Comparison of ENCODE assay signal across 8 mouse cellular contexts in genomic region chr2:151008006-151008405, GRCm38 (mm10). TPM values are rescaled to one million over a fixed set of nuclear protein-coding genes. Genes with fewer than 3 reads are reported as not detected.
A peak's percentile ranks its signal among the peaks of the same experiment; 100 is the strongest.
DNase-seq lines count a peak whose midpoint lies in the region; ATAC-seq and TF ChIP-seq lines count a peak whose summit lies in the region.

No protein-coding gene starts in this region.

- no peaks in the 10 kb centered on the region for H3K9me3 ChIP-seq in heart, embryonic 12.5 days (replicated peaks)
- no peaks in the 10 kb centered on the region for H3K9me3 ChIP-seq in G1E (replicated peaks)
- H3K9me3 ChIP-seq in hindbrain, embryonic 10.5 days: no peaks in the 10 kb centered on the region
- no peaks in the 10 kb centered on the region for H3K9me3 ChIP-seq in liver, postnatal 0 days (ENCODE audit: low read length)

- 0 out of 2 replicates have a peak, but pooled peaks cover 5% of the 10 kb centered on the region for H3K27me3 ChIP-seq in heart, embryonic 12.5 days (replicated peaks)
- H3K27me3 ChIP-seq in G1E (ENCODE audit: insufficient read depth, low read length): no peaks in the 10 kb centered on the region
- H3K27me3 ChIP-seq in hindbrain, embryonic 10.5 days (ENCODE audit: insufficient read depth, poor library complexity, severe bottlenecking): no peaks in the 10 kb centered on the region
- peaks cover 5% of the 10 kb centered on the region; the same call in 1 of the 2 replicates for H3K27me3 ChIP-seq in liver, postnatal 0 days (ENCODE audit: insufficient read depth, low read length)

- TF ChIP-seq CTCF in G1E (IDR thresholded peaks at IDR 0.05; ENCODE audit: low read depth, low read length): no peak
- no peak for TF ChIP-seq CTCF in liver, postnatal 0 days (IDR thresholded peaks at IDR 0.05; ENCODE audit: low read depth)

- H3K4me3 ChIP-seq in heart, embryonic 12.5 days: peak overlapping the region; percentile 61
- peak overlapping the region; percentile 84; the same call in 1 of the 2 replicates for H3K4me3 ChIP-seq in G1E (ENCODE audit: low read depth, low read length)
- H3K4me3 ChIP-seq in hindbrain, embryonic 10.5 days: peak overlapping the region; percentile 83
- H3K4me3 ChIP-seq in liver, postnatal 0 days (ENCODE audit: low read depth, low read length): peak overlapping the region; percentile 72

- H3K27ac ChIP-seq in heart, embryonic 12.5 days (ENCODE audit: poor library complexity, severe bottlenecking): no peak overlapping the region
- H3K27ac ChIP-seq in hindbrain, embryonic 10.5 days: 0 out of 2 replicates have a peak overlapping the region, but pooled peaks have one; percentile 94
- H3K27ac ChIP-seq in liver, postnatal 0 days (ENCODE audit: low read depth): no peak overlapping the region

- no peak for ATAC-seq in heart, embryonic 12.5 days (ENCODE audit: insufficient number of reproducible peaks, low FRiP score)
- no peak for ATAC-seq in G1E (ENCODE audit: extremely low read depth, insufficient number of reproducible peaks, low FRiP score, poor library complexity, severe bottlenecking)
- ATAC-seq in liver, postnatal 0 days: no peak

- 41% methylated on average over 6 of the region's 6 CpGs for WGBS in heart, embryonic 12.5 days
- 55% methylated on average over 6 of the region's 6 CpGs for WGBS in hindbrain, embryonic 10.5 days
- 41% methylated on average over 6 of the region's 6 CpGs for WGBS in liver, postnatal 0 days (ENCODE audit: insufficient replicate concordance)

- no peaks in the 10 kb centered on the region for H3K36me3 ChIP-seq in heart, embryonic 12.5 days
- H3K36me3 ChIP-seq in G1E (replicated peaks): no peaks in the 10 kb centered on the region
- no peaks in the 10 kb centered on the region for H3K36me3 ChIP-seq in hindbrain, embryonic 10.5 days
- no peaks in the 10 kb centered on the region for H3K36me3 ChIP-seq in liver, postnatal 0 days (replicated peaks; ENCODE audit: insufficient read depth, low read length)

- H3K4me2 ChIP-seq in heart, embryonic 12.5 days: peak overlapping the region; percentile 85
- peak overlapping the region; percentile 83 for H3K4me2 ChIP-seq in liver, postnatal 0 days (ENCODE audit: low read depth, low read length)

- intact Hi-C loops in heart, postnatal 36 days (cut with DNase I): loop anchor here (10.0 kb wide), 2 partner anchors 203 to 443 kb away; no protein-coding TSS in a partner anchor
- intact Hi-C loops in gastrocnemius, postnatal 14 days (cut with DNase I; ENCODE audit: low total_unique reads): no loop called here

- H3K4me1 ChIP-seq in heart, embryonic 12.5 days (replicated peaks): peaks cover 34% of the 10 kb centered on the region
- peaks cover 49% of the 10 kb centered on the region for H3K4me1 ChIP-seq in G1E (ENCODE audit: insufficient read depth, low read depth, low read length)
- H3K4me1 ChIP-seq in hindbrain, embryonic 10.5 days (replicated peaks): peaks cover 26% of the 10 kb centered on the region
- H3K4me1 ChIP-seq in liver, postnatal 0 days (ENCODE audit: insufficient read depth): peaks cover 28% of the 10 kb centered on the region

- no peak for TF ChIP-seq EP300 in liver, postnatal 0 days (IDR thresholded peaks at IDR 0.05; ENCODE audit: low read depth)

- H3K9ac ChIP-seq in heart, embryonic 12.5 days: peak overlapping the region; percentile 73
- peak overlapping the region; percentile 78 for H3K9ac ChIP-seq in liver, postnatal 0 days (replicated peaks)

- DNase-seq in heart, postnatal 36 days: no peak
- DNase-seq in G1E (ENCODE audit: low spot score): no peak
- no peak for DNase-seq in hindbrain, embryonic 10.5 days (ENCODE audit: low spot score)
- no peak for DNase-seq in liver, postnatal 0 days
- DNase-seq in gastrocnemius, postnatal 14 days: no peak
- DNase-seq in layer of hippocampus, postnatal 10 days (ENCODE audit: low spot score in 2 of 2): no peak
- no peak for DNase-seq in layer of hippocampus, adult 9-11 months

RNA-seq across cellular contexts. Expression of gene Ninl, which starts 31.2 kb away (rescaled TPM):
- polyA plus RNA-seq in heart, embryonic 12.5 days (2016; fragmentation: Nextera tagmentation; extraction: Ambion mirVana): 6.7 and 8.4 TPM in 2 replicates
- 1 to 10 TPM; 1.4 to 1.7 TPM for total RNA-seq in heart, postnatal 36 days (2021)
- total RNA-seq in G1E (2014; fragmentation: Nextera tagmentation): 5.1 and 5.6 TPM in 2 replicates
- 5.3 and 7.5 TPM in 2 replicates for total RNA-seq in G1E (2017)
- polyA plus RNA-seq in G1E (2012): 2.7 and 3.6 TPM in 2 replicates
- polyA plus RNA-seq in hindbrain, embryonic 10.5 days (2016; fragmentation: Nextera tagmentation; extraction: Ambion mirVana): 11.8 and 19.5 TPM in 2 replicates
- polyA plus RNA-seq in liver, postnatal 0 days (2015; fragmentation: Nextera tagmentation; extraction: Ambion mirVana): 2.3 and 4.0 TPM in 2 replicates
- under 1 TPM; 0.27 to 0.39 TPM for total RNA-seq in gastrocnemius, postnatal 14 days (2021)
- total RNA-seq in layer of hippocampus, postnatal 10 days (2021): 10 to 100 TPM; 10.6 to 11.0 TPM

RNA-seq across cellular contexts. Expression of gene Nanp, which starts 31.2 kb away (rescaled TPM):
- 23.5 and 23.7 TPM in 2 replicates for polyA plus RNA-seq in heart, embryonic 12.5 days (2016; fragmentation: Nextera tagmentation; extraction: Ambion mirVana)
- total RNA-seq in heart, postnatal 36 days (2021): 1 to 10 TPM; 1.6 to 2.3 TPM
- 24.9 and 25.5 TPM in 2 replicates for total RNA-seq in G1E (2014; fragmentation: Nextera tagmentation)
- total RNA-seq in G1E (2017): 31.0 and 39.3 TPM in 2 replicates
- 20.0 and 22.1 TPM in 2 replicates for polyA plus RNA-seq in G1E (2012)
- polyA plus RNA-seq in hindbrain, embryonic 10.5 days (2016; fragmentation: Nextera tagmentation; extraction: Ambion mirVana): 47.0 and 53.0 TPM in 2 replicates
- polyA plus RNA-seq in liver, postnatal 0 days (2015; fragmentation: Nextera tagmentation; extraction: Ambion mirVana): 49.2 and 54.7 TPM in 2 replicates
- 1 to 10 TPM; 5.1 to 5.8 TPM for total RNA-seq in gastrocnemius, postnatal 14 days (2021)
- 10 to 100 TPM; 17.2 to 17.3 TPM for total RNA-seq in layer of hippocampus, postnatal 10 days (2021)
